Mouse (Mus musculus) forebrain, embryonic 14.5 days (tissue): ENCODE results near the gene Cirbp. TPM values are rescaled to one million over a fixed set of nuclear protein-coding genes. Genes with fewer than 3 reads are reported as not detected.

ENCODE experiments used
- ATAC-seq: fragments of 200-750 bp; cut with Nextera tagmentation; 2 replicates; pipeline ENCODE4 v1.8.0; 2017; ENCODE audit warnings: mild to moderate bottlenecking, moderate library complexity
- DNase-seq: peaks from one replicate; pipeline ENCODE4 v3.0.0-alpha.2; 2015; ENCODE audit warnings: low spot score
- H3K27ac ChIP-seq: fragments of 300-500 bp; sonication (generic); 2 replicates; pipeline ENCODE4 v1.5.1; 2014; ENCODE audit warnings: low read depth, mild to moderate bottlenecking, control low read depth, low read length, moderate library complexity
- H3K27me3 ChIP-seq: fragments of 300-500 bp; sonication (generic); replicated peaks from 2 replicates; pipeline ENCODE4 v1.6.1; 2014; ENCODE audit warnings: low read length, control low read depth, mixed read lengths; ENCODE audit not compliant: control insufficient read depth, insufficient read depth
- H3K36me3 ChIP-seq: fragments of 300-500 bp; sonication (generic); 2 replicates; pipeline ENCODE4 v1.6.1; 2014; ENCODE audit warnings: low read length, control low read depth; ENCODE audit not compliant: control insufficient read depth, insufficient read depth
- H3K4me1 ChIP-seq: fragments of 300-500 bp; sonication (generic); 2 replicates; pipeline ENCODE4 v1.6.1; 2014; ENCODE audit warnings: antibody characterized with exemption, low read length, control low read depth; ENCODE audit not compliant: control insufficient read depth, insufficient read depth
- H3K4me2 ChIP-seq: fragments of 300-500 bp; sonication (generic); 2 replicates; pipeline ENCODE4 v1.6.1; 2014; ENCODE audit warnings: mild to moderate bottlenecking, control low read depth, low read length
- H3K4me3 ChIP-seq: fragments of 300-500 bp; sonication (generic); 2 replicates; pipeline ENCODE4 v1.5.1; 2014; ENCODE audit warnings: low read depth, low read length, control low read depth
- H3K9ac ChIP-seq: fragments of 300-500 bp; sonication (generic); 2 replicates; pipeline ENCODE4 v1.6.1; 2014; ENCODE audit warnings: mild to moderate bottlenecking, low read length, control low read depth, moderate library complexity
- H3K9me3 ChIP-seq: fragments of 300-500 bp; sonication (generic); replicated peaks from 2 replicates; pipeline ENCODE4 v1.6.1; 2016; ENCODE audit warnings: low read length, control low read depth, mixed read lengths; ENCODE audit not compliant: control insufficient read depth
- WGBS: fragments of 180-500 bp; shearing (Covaris S2); extraction: QIAGEN DNeasy Blood & Tissue Kit; methylation state at CpG from one replicate; pipeline ENCODE4 v1.1.7; 2014; 5-methylcytosine and 5-hydroxymethylcytosine counted together
- polyA plus RNA-seq: library from polyadenylated mRNA; unstranded; fragments of >200 nt; fragmentation: Nextera tagmentation; extraction: Ambion mirVana; gene quantifications from 2 replicates; pipeline ENCODE4 v1.2.1, GENCODE M21; 2014

The Cirbp gene
- polyA plus RNA-seq, 1 experiment from 2014 or later: 266 TPM

- peaks cover 9% of the 10 kb centered on the region for H3K4me1 ChIP-seq
Measured at GRCm38 (mm10) chr10:80187739-80188138, 22.0 kb downstream of the Cirbp start.

DNA sequence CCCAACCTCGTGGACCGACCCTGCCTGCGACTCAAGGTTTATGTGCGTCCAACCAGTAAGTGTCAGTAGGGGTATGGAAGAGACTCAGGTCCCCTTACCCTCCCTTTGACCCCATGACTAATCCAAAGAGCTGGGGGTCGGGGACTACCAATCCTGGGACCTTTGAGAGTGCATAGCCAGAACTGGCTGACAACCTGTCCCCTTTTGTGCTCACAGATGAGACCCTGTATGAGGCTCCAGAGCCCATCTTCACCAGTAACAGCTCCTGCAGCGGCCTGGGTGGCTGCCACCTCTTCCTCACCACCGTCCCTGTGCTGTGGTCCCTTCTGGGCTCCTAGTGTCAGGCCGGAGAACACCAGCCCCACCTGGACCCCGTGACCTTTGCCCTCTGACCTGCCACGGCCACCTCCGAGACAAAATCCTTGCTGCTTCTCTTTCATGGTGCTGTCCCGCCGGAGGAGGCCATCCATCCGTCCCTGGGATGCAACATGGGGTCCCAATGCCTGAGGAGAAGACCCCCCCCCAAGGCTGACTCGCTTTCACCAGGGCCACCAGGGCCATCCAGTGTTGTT, 22.8 kb downstream of the Cirbp start:
- DNase-seq: no peak
- no peak overlapping the region for H3K27ac ChIP-seq
- H3K36me3 ChIP-seq: peaks cover 32% of the 10 kb centered on the region
- no peak overlapping the region for H3K4me3 ChIP-seq
- ATAC-seq: no peak
- H3K9ac ChIP-seq: no peak overlapping the region; the same call in 1 of the 2 replicates
- H3K4me2 ChIP-seq: no peak overlapping the region
- no peaks in the 10 kb centered on the region for H3K27me3 ChIP-seq
- WGBS: 73% methylated on average over 15 of the region's 15 CpGs
- peaks cover 9% of the 10 kb centered on the region for H3K4me1 ChIP-seq
- no peaks in the 10 kb centered on the region for H3K9me3 ChIP-seq

More at GRCm38 (mm10) chr10:80187739-80188138, 22.0 kb downstream of the Cirbp start:
- Histone ChIP-seq H3K27ac (no peak overlapping the region), H3K36me3 (peaks cover 35% of the 10 kb centered on the region), H3K4me3 (no peak overlapping the region), H3K27me3 (no peaks in the 10 kb centered on the region), H3K9me3 (no peaks in the 10 kb centered on the region), H3K4me2 (no peak overlapping the region), H3K9ac (no peak overlapping the region)
- no peak for DNase-seq
- WGBS: 87% methylated on average over 10 of the region's 10 CpGs
- ATAC-seq: no peak

DNA sequence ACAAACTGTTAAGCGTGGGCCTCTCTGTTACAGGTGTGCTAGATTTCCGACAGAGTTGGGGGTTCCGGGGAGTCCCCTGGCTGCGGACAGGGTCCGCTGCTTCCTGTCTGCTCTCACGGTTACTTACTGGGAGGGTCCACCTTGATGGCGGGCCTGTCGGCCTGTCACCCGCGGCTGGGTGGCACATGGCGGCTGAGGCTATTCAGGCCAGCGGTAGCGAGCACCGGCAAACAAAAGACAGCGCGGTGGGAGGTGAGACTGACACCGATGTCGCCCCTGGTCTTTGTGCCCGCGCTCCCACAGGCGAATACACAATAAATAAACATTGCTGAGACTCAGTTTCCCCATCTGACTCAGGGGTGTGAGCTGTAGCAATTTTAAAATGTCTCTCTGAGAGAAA, 24.2 kb downstream of the Cirbp start:
- Histone ChIP-seq H3K36me3 (peaks cover 29% of the 10 kb centered on the region), H3K27me3 (no peaks in the 10 kb centered on the region), H3K4me1 (peaks cover 9% of the 10 kb centered on the region), H3K9me3 (no peaks in the 10 kb centered on the region), H3K9ac (peak overlapping the region; percentile 83), H3K4me3 (peak overlapping the region; percentile 42), H3K4me2 (peak overlapping the region; percentile 80), H3K27ac (peak overlapping the region; percentile 86)
- WGBS: 5% methylated on average over 21 of the region's 21 CpGs
- DNase-seq: peak; percentile 44
- peak; percentile 28 for ATAC-seq

DNA sequence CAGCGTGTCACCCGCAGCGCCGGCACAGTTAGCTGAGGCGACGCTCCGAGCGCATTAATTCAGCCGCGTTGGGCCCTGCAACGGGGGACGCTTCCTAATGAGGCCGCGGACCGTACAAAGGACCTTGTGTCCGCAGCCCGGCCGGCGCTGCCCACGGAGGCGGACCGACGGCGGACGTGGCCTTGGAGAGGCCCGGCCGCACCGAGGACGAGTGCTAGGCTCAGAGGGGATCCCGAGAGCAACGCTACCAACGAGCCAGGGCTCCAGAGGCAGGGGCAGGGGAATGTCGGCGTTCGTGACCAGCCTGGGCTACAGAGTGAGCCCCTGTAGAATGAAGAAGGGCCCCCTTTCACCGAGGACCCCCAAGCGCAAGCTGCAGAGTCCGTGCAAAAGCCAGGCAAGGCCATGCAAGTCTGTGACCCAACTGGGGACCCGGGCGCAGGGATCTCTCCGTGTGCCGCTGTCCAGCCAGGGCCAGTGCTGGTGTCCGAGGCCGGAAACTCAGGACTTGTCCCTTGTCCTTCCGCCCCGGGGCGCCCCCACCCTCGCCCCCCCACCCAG, 24.8 kb downstream of the Cirbp start:
- Histone ChIP-seq H3K4me2 (peak overlapping the region; percentile 80), H3K4me3 (peak overlapping the region; percentile 42), H3K27me3 (no peaks in the 10 kb centered on the region), H3K9me3 (no peaks in the 10 kb centered on the region), H3K36me3 (peaks cover 29% of the 10 kb centered on the region), H3K27ac (peak overlapping the region; percentile 86), H3K9ac (peak overlapping the region; percentile 83), H3K4me1 (peaks cover 9% of the 10 kb centered on the region)
- WGBS: under 1% methylated on average over 48 of the region's 48 CpGs
- ATAC-seq: peak; percentile 74
- peak; percentile 71 for DNase-seq

DNA sequence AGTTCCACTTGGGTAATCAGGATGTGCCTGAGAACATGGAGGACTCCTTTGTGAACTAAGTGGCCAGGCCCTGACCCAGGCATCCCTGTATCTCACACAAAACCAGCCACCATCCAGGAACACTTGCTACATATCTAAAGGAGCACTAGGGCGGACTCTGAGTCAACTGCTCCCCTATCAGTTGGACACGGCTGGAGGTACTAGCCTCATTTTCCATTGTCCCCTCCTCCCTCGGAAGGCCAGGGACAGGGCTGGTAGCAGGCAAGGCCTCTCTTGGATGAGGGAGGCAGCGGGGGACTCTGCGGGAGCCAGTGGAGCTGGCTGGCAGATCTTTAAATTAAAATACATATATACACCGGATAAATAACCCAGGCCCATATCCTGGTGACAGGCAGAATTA, 28.2 kb downstream of the Cirbp start:
- Histone ChIP-seq H3K36me3 (peaks cover 4% of the 10 kb centered on the region), H3K27me3 (no peaks in the 10 kb centered on the region), H3K9ac (no peak overlapping the region), H3K4me2 (no peak overlapping the region), H3K4me3 (no peak overlapping the region), H3K27ac (no peak overlapping the region), H3K9me3 (no peaks in the 10 kb centered on the region), H3K4me1 (peaks cover 9% of the 10 kb centered on the region)
- WGBS: 44% methylated on average over 6 of the region's 6 CpGs
- DNase-seq (no peak), ATAC-seq (no peak)

DNA sequence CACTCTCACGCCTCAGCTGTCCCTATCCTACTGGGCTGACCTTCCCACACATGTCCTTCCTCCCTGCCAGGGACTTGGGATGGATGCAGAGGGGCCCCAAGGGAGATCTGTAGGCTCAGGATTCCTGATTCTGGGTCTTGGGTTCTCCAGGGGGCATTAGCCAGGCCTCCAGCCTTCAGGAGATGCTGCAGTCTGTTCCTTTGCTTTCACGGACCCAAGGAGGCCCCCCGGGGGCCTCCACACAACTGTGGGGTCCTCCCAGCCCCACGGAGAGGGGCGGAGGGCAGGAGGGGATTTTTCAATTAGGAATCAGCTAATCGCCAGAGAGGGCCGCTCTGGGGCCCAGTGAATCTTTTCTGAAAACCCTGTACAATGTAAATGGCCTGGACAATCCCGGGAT, 28.7 kb downstream of the Cirbp start:
- Histone ChIP-seq H3K9ac (no peak overlapping the region), H3K27me3 (no peaks in the 10 kb centered on the region), H3K4me2 (no peak overlapping the region), H3K27ac (no peak overlapping the region), H3K9me3 (no peaks in the 10 kb centered on the region), H3K36me3 (no peaks in the 10 kb centered on the region), H3K4me1 (peaks cover 9% of the 10 kb centered on the region), H3K4me3 (no peak overlapping the region)
- WGBS: 7% methylated on average over 8 of the region's 8 CpGs
- no peak for DNase-seq
- no peak for ATAC-seq

GRCm38 (mm10) chr10:80196167-80196566, 30.4 kb downstream of the Cirbp start:
- Histone ChIP-seq H3K27me3 (no peaks in the 10 kb centered on the region), H3K36me3 (no peaks in the 10 kb centered on the region), H3K4me1 (no peaks in the 10 kb centered on the region), H3K9me3 (no peaks in the 10 kb centered on the region), H3K4me3 (no peak overlapping the region), H3K4me2 (no peak overlapping the region), H3K27ac (no peak overlapping the region), H3K9ac (no peak overlapping the region)
- no peak for ATAC-seq
- no peak for DNase-seq
- WGBS: 90% methylated on average over 1 of the region's 1 CpGs

DNA sequence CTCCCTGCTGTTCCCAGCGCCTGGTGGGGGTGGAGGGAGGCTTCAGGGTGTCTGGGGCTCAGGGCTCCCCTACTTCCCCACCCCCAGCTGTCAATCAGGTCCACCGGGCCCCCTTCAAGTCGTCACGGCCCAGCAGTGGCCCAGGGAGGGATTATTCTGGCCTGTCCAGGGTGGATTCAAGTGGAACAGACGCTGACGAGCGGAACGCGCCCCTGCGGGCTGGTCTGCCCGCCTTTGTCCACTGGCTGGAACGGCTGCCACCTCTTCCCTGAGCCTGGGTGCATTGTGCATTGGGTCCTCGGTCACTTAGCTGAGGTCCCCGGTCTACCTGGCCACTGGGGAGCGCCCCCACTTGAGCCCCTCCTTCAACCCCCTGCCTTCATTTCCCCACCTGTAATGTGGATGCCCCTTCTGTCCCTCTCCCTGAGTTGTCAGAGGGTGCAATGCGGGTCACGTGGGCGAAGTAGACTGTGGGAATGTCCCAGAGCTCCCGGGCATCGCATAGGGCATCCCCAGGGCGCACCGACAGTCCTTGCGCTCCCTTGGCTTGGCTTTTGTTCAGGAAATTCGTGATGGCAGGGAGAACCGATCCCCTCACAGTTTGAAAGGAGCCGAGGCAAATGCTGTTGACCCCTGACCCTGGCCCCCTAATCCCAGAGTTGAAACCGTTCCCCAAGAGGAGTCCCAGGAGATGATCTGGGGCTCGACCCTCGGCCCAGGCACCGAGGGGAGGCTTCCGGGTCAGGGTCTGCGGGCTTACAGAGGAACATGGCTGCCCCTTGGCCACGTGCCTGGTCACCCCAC, 31.2 kb downstream of the Cirbp start:
- DNase-seq: no peak
- no peak overlapping the region for H3K9ac ChIP-seq
- no peaks in the 10 kb centered on the region for H3K4me1 ChIP-seq
- H3K27ac ChIP-seq: no peak overlapping the region
- H3K27me3 ChIP-seq: no peaks in the 10 kb centered on the region
- no peaks in the 10 kb centered on the region for H3K36me3 ChIP-seq
- H3K4me2 ChIP-seq: no peak overlapping the region
- no peak for ATAC-seq
- H3K9me3 ChIP-seq: no peaks in the 10 kb centered on the region
- 45% methylated on average over 33 of the region's 33 CpGs for WGBS
- H3K4me3 ChIP-seq: no peak overlapping the region
